Mouse (Mus musculus) MEL (cell line): ENCODE measurements around the gene Gorasp2. TPM values are rescaled to one million over a fixed set of nuclear protein-coding genes. Genes with fewer than 3 reads are reported as not detected.

Source experiments
- DNase-seq: peaks from one replicate; pipeline ENCODE4 v3.0.0; 2011; ENCODE audit warnings: low read depth, low spot score
- H3K27ac ChIP-seq: 2 replicates; pipeline ENCODE4 v1.5.1; 2012; ENCODE audit warnings: low read depth, mild to moderate bottlenecking, control low read depth, low read length, moderate library complexity; ENCODE audit not compliant: control insufficient read depth
- H3K27me3 ChIP-seq, 2 experiments: fragments of 150-350 bp in 1 of 2; sonication (generic) in 1 of 2; 2 replicates each; pipeline ENCODE4 v1.6.1; 2012; ENCODE audit warnings: low read length in 2 of 2, mild to moderate bottlenecking in 2 of 2, improper control_type of control experiment in 1 of 2, moderate library complexity in 1 of 2; ENCODE audit not compliant: insufficient read depth in 2 of 2, control insufficient read depth in 1 of 2
- H3K36me3 ChIP-seq, 2 experiments: 2 replicates each; pipeline ENCODE4 v1.6.1; 2012 to 2014; ENCODE audit warnings: low read length in 2 of 2, improper control_type of control experiment in 1 of 2, inconsistent platforms in 1 of 2, mild to moderate bottlenecking in 1 of 2; ENCODE audit not compliant: insufficient read depth in 2 of 2, control insufficient read depth in 1 of 2
- H3K4me1 ChIP-seq, 2 experiments: fragments of 150-350 bp in 1 of 2; sonication (generic) in 1 of 2; 2 replicates each; pipeline ENCODE4 v1.6.1; 2012; ENCODE audit warnings: low read length in 2 of 2, improper control_type of control experiment in 1 of 2, mild to moderate bottlenecking in 1 of 2; ENCODE audit not compliant: insufficient read depth in 2 of 2, control insufficient read depth in 1 of 2
- H3K4me3 ChIP-seq, 2 experiments: fragments of 150-350 bp in 1 of 2; sonication (generic) in 1 of 2; 2 replicates each; pipeline ENCODE4 v1.5.1; 2012; ENCODE audit warnings: low read depth in 2 of 2, low read length in 2 of 2, mild to moderate bottlenecking in 2 of 2, moderate library complexity in 2 of 2, control low read depth in 1 of 2, improper control_type of control experiment in 1 of 2; ENCODE audit not compliant: control insufficient read depth in 1 of 2, insufficient read depth in 1 of 2
- H3K79me2 ChIP-seq: 2 replicates; pipeline ENCODE4 v1.6.1; 2012; ENCODE audit warnings: mild to moderate bottlenecking, low read length, moderate library complexity; ENCODE audit not compliant: control insufficient read depth, poor library complexity, insufficient read depth
- H3K9ac ChIP-seq: 2 replicates; pipeline ENCODE4 v1.6.1; 2012; ENCODE audit warnings: low read depth, mild to moderate bottlenecking, control low read depth, low read length, moderate library complexity; ENCODE audit not compliant: control insufficient read depth, poor library complexity, severe bottlenecking
- H3K9me3 ChIP-seq: fragments of 150-350 bp; sonication (generic); replicated peaks from 2 replicates; pipeline ENCODE4 v1.6.1; 2012; ENCODE audit warnings: mild to moderate bottlenecking, low read length, improper control_type of control experiment, moderate library complexity; ENCODE audit not compliant: insufficient read depth
- BHLHE40 ChIP-seq: IDR thresholded peaks from 2 replicates; pipeline ENCODE4 v1.6.1; 2012; ENCODE audit warnings: low read depth, mild to moderate bottlenecking, inconsistent platforms, low read length, improper control_type of control experiment, borderline replicate concordance
- CHD1 ChIP-seq: IDR thresholded peaks from 2 replicates; pipeline ENCODE4 v1.6.1; 2012; ENCODE audit warnings: low read depth, mild to moderate bottlenecking, inconsistent platforms, low read length, improper control_type of control experiment
- HCFC1 ChIP-seq: IDR thresholded peaks from 2 replicates; pipeline ENCODE4 v1.6.1; 2012; ENCODE audit warnings: low read depth, mild to moderate bottlenecking, inconsistent platforms, low read length, improper control_type of control experiment, moderate library complexity
- JUND ChIP-seq: IDR thresholded peaks from 2 replicates; pipeline ENCODE4 v1.6.1; 2011; ENCODE audit warnings: low read depth, mild to moderate bottlenecking, improper control_type of control experiment, low read length
- KAT2A ChIP-seq: conservative IDR thresholded peaks from 2 replicates; pipeline ENCODE4 v1.6.1; 2012; ENCODE audit warnings: low read depth, low read length, improper control_type of control experiment, inconsistent platforms
- MAFK ChIP-seq: IDR thresholded peaks from 2 replicates; pipeline ENCODE4 v1.6.1; 2011; ENCODE audit warnings: low read depth, mild to moderate bottlenecking, low read length, improper control_type of control experiment, borderline replicate concordance
- MYB ChIP-seq: IDR thresholded peaks from 2 replicates; pipeline ENCODE4 v1.6.1; 2011; ENCODE audit warnings: mild to moderate bottlenecking, low read depth, low read length, improper control_type of control experiment
- MYC ChIP-seq: IDR thresholded peaks from 2 replicates; pipeline ENCODE4 v1.6.1; 2011; ENCODE audit warnings: low read depth, mild to moderate bottlenecking, low read length, improper control_type of control experiment, moderate library complexity
- NELFE ChIP-seq: IDR thresholded peaks from 2 replicates; pipeline ENCODE4 v1.6.1; 2011; ENCODE audit warnings: low read depth, low read length, improper control_type of control experiment
- POLR2A ChIP-seq, 2 experiments: IDR thresholded peaks; 2 replicates each; pipeline ENCODE4 v1.6.1; 2011 to 2012; ENCODE audit warnings: low read length in 2 of 2, mild to moderate bottlenecking in 2 of 2, control low read depth in 1 of 2, improper control_type of control experiment in 1 of 2, low read depth in 1 of 2, moderate library complexity in 1 of 2; ENCODE audit not compliant: control insufficient read depth in 1 of 2, insufficient read depth in 1 of 2, poor library complexity in 1 of 2
- POLR2AphosphoS5 ChIP-seq: IDR thresholded peaks from 2 replicates; pipeline ENCODE4 v1.6.1; 2012; ENCODE audit warnings: low read depth, borderline replicate concordance, mild to moderate bottlenecking, inconsistent platforms, low read length, moderate library complexity, mixed read lengths
- SMC3 ChIP-seq: IDR thresholded peaks from 2 replicates; pipeline ENCODE4 v1.6.1; 2011; ENCODE audit warnings: low read depth, low read length, improper control_type of control experiment
- TAL1 ChIP-seq: IDR thresholded peaks from 2 replicates; pipeline ENCODE4 v1.6.1; 2012; ENCODE audit warnings: mild to moderate bottlenecking, inconsistent platforms, low read length, moderate library complexity, mixed read lengths
- TBP ChIP-seq: IDR thresholded peaks from 2 replicates; pipeline ENCODE4 v1.8.0; 2011; ENCODE audit warnings: low read depth, low read length, improper control_type of control experiment
- UBTF ChIP-seq: IDR thresholded peaks from 2 replicates; pipeline ENCODE4 v1.6.1; 2012; ENCODE audit warnings: low read depth, mild to moderate bottlenecking, inconsistent platforms, low read length, improper control_type of control experiment, moderate library complexity, borderline replicate concordance; ENCODE audit not compliant: insufficient read depth
- USF1 ChIP-seq: IDR thresholded peaks from 2 replicates; pipeline ENCODE4 v1.6.1; 2014; ENCODE audit warnings: low read depth, mild to moderate bottlenecking, inconsistent platforms, low read length, improper control_type of control experiment, moderate library complexity
- USF2 ChIP-seq, 2 experiments: IDR thresholded peaks; 2 replicates each; pipeline ENCODE4 v1.6.1; 2011 to 2012; ENCODE audit warnings: improper control_type of control experiment in 2 of 2, low read length in 2 of 2, borderline replicate concordance in 1 of 2, inconsistent platforms in 1 of 2, low read depth in 1 of 2, mild to moderate bottlenecking in 1 of 2; ENCODE audit not compliant: insufficient read depth in 1 of 2
- ZMIZ1 ChIP-seq: IDR thresholded peaks from 2 replicates; pipeline ENCODE4 v1.6.1; 2012; ENCODE audit warnings: low read depth, mild to moderate bottlenecking, inconsistent platforms, low read length, improper control_type of control experiment, moderate library complexity
- polyA plus RNA-seq, 2 experiments: library from polyadenylated mRNA; stranded (reverse) in 1 of 2; unstranded in 1 of 2; fragments of >175 nt in 1 of 2; fragments of >200 nt in 1 of 2; gene quantifications; 2 replicates each; pipeline versions ENCODE4 v1.2.1 to v1.2.4; 2012; ENCODE audit warnings: low replicate concordance in 2 of 2, low read depth in 1 of 2; ENCODE audit not compliant: insufficient read length in 2 of 2, insufficient read depth in 1 of 2, missing spikeins in 1 of 2
- total RNA-seq: library from RNA; depleted of rRNA; stranded (reverse); fragments of 300-350 nt; gene quantifications from 2 replicates; pipeline ENCODE4 v1.2.3, GENCODE M21; 2012

The Gorasp2 gene
- total and polyA plus RNA-seq, 3 experiments = 81.8 to 132 (median 124) TPM

DNA sequence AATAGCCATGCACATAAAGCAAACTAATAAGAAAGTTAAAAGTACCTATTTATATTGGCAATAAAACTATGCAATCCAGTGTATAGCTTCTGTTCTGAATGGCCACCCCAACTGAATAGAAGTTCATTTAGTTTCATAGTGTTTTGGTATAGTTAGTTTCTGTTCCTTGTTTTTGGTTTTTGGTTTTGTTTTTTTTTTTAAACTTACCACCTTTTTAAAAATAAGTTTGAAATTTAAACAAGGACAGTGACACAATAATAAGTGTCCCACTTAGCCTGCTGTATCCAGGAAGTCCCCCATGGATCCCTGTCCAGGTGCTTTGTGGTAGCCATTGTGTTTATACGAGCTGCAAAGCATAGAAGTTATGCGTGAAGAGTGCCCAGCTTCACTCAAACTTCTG, 7.9 kb downstream of the Gorasp2 start:
- Histone ChIP-seq H3K9ac (no peak overlapping the region), H3K4me3 (no peak overlapping the region), H3K4me1 (no peaks in the 10 kb centered on the region), H3K27me3 (no peaks in the 10 kb centered on the region), H3K9me3 (no peaks in the 10 kb centered on the region), H3K36me3 (peaks cover 8 to 9% of the 10 kb centered on the region in 2 experiments), H3K27ac (no peak overlapping the region), H3K79me2 (peaks cover 61% of the 10 kb centered on the region)
- no peak for TF ChIP-seq MYB
- no peak for TF ChIP-seq USF1
- TF ChIP-seq JUND = no peak
- no peak for DNase-seq

- Histone ChIP-seq H3K4me1 (no peaks in the 10 kb centered on the region), H3K9me3 (no peaks in the 10 kb centered on the region), H3K79me2 (peaks cover 61% of the 10 kb centered on the region), H3K36me3 (peaks cover 7 to 8% of the 10 kb centered on the region in 2 experiments), H3K9ac (no peak overlapping the region), H3K27me3 (no peaks in the 10 kb centered on the region), H3K4me3 (no peak overlapping the region), H3K27ac (no peak overlapping the region)
- TF ChIP-seq USF2 (IDR thresholded peaks at IDR 0.05; ENCODE audit: borderline replicate concordance in 1 of 2, insufficient read depth in 1 of 2, low read depth in 1 of 2, low read length in 2 of 2) = no peak
- no peak for TF ChIP-seq JUND
- no peak for TF ChIP-seq SMC3
- TF ChIP-seq BHLHE40 = no peak
- no peak for TF ChIP-seq POLR2A (IDR thresholded peaks at IDR 0.05; ENCODE audit: control insufficient read depth in 1 of 2, insufficient read depth in 1 of 2, low read depth in 1 of 2, low read length in 2 of 2, poor library complexity in 1 of 2)
- no peak for TF ChIP-seq MAFK
- TF ChIP-seq HCFC1 = no peak
- TF ChIP-seq NELFE = no peak
- TF ChIP-seq UBTF = no peak
- no peak for TF ChIP-seq USF1
- no peak for TF ChIP-seq MYC
- TF ChIP-seq ZMIZ1 = no peak
- TF ChIP-seq POLR2AphosphoS5 = no peak
- TF ChIP-seq CHD1 = no peak
- TF ChIP-seq MYB = no peak
- no peak for TF ChIP-seq TBP
- TF ChIP-seq TAL1 = no peak
- TF ChIP-seq KAT2A = no peak
- no peak for DNase-seq
These were observed 8.5 kb downstream of the Gorasp2 start for GRCm38 (mm10) chr2:70669896-70670295.
